23 mouse cellular contexts compared by ENCODE assay signal in the genomic region with DNA sequence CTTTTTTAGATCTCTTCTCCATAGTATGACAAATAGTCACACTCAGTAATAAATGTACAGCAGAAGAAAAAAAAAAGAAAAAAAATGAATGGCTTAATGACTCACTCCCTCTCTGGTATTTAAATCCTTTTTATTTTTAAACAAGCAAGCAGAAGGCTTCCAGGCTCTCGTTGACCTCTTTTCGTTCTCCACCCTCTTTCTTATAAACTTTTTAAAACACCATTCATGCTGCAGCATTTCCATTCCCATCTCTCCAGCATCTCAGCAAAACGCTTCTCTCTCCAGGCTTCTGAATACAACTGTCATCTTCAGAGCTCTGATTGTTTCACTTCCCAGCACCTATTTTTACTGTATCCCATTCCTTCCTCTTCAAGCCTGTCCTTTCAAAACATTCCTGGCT.
"Had no signal": no experiment of that assay in that cellular context is flagged by ENCODE, and none has a peak within 500 bp of the region (broad histone marks: within the 10 kb centered on the region; RNA-seq: fewer than 3 reads in every experiment).

No protein-coding gene starts in this region.

- DNase-seq: gastrocnemius, postnatal 14 days; gastrocnemius, postnatal 36 days; heart, adult 11 months; heart, adult 2 months; heart, postnatal 14 days; heart, postnatal 36 days; kidney, adult 11 months; kidney, adult 2 months; kidney, adult 9 months; kidney, postnatal 14 days; kidney, postnatal 36 days; layer of hippocampus, adult 9-11 months; layer of hippocampus, postnatal 36 days; left cerebral cortex, postnatal 4 days had no signal

- H3K27ac ChIP-seq: heart, adult 2 months; heart, embryonic 13.5 days; heart, embryonic 15.5 days; hindbrain, embryonic 13.5 days; hindbrain, embryonic 15.5 days; hindbrain, postnatal 0 days; kidney, embryonic 15.5 days; kidney, postnatal 0 days; limb, embryonic 13.5 days; limb, embryonic 15.5 days had no signal

- H3K4me1 ChIP-seq: heart, embryonic 13.5 days; heart, embryonic 15.5 days; hindbrain, embryonic 13.5 days; hindbrain, embryonic 15.5 days; kidney, embryonic 15.5 days; limb, embryonic 13.5 days; limb, embryonic 15.5 days had no signal

- H3K4me3 ChIP-seq: heart, adult 2 months; heart, embryonic 13.5 days; heart, embryonic 15.5 days; hindbrain, embryonic 13.5 days; hindbrain, embryonic 15.5 days; kidney, embryonic 15.5 days; limb, embryonic 13.5 days; limb, embryonic 15.5 days had no signal
